Mouse (Mus musculus) mesoderm, embryonic 11.5 days (tissue): ENCODE measurements around the gene Slc12a4.
A peak's percentile ranks its signal among the peaks of the same experiment; 100 is the strongest.

Experiments
- DNase-seq: peaks from one replicate; pipeline ENCODE4 v3.0.0-alpha.2; 2012; ENCODE audit warnings: low read depth, low spot score

Slc12a4 gene

GRCm38 (mm10) chr8:105932525-105932924 lies 33.4 kb downstream of the Slc12a4 start:
- DNase-seq, result no peak

DNA sequence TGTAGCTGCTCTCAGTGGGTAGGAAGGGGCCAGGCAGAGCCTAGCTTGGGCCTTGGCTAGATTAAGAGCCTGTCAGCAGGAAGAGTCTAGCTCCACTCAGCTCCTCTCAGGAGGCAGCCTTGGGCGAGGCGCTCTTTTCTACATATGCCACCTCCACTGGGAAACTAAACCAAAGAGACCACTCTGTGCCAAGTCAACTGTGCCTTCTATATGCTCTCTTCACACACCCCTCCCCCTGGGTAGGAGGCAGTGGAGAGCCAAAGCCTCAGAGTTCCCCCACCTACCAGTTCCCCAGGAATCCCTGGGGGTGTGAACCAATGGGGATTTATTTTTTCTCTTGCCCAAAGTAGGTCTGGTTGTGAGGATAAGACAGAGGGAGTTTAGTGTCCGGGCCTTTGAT lies 34.6 kb downstream of the Slc12a4 start:
- DNase-seq, result no peak

DNA sequence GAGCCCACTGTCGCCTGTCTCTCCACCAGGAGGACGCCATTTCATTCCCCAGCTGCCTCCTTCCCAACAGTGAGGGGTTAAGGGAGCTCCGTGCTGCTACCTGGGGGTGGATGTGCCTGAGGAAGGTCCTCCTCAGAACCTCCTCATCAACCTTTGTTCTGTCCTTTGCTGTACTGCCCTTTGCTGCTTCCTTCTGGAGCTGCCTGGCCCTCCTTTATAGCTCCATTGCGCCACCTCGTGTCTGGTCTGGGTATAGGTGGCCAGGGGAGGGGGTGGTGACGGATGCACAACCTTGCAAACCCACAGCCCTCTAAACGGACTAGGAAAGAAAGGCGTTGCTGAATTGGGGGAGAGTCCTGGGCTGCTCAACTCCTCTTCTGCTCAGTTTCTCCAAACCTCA lies 35.3 kb downstream of the Slc12a4 start:
- DNase-seq, result peak; percentile 84

GRCm38 (mm10) chr8:105925123-105925522 lies 40.8 kb downstream of the Slc12a4 start:
- no peak for DNase-seq

DNA sequence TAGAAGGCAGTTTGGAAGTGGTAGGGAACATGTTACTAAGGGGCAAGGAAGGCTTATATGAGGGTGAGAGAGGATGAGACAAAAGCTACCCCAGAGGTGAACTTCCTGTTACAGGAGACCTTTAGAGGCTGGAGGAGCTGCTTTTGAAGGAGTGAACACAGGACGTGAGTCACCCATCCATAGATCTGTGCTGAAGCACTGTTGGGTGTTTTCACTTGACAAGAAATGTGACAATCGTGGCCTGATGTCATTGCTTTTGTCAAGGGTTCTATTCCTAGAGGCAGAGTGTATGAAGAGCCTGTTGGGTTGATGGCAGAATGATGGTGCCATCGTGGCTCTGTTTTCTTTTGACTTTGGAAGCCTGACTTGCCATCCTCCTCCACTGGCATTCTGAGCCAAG lies 46.5 kb downstream of the Slc12a4 start:
- no peak for DNase-seq

DNA sequence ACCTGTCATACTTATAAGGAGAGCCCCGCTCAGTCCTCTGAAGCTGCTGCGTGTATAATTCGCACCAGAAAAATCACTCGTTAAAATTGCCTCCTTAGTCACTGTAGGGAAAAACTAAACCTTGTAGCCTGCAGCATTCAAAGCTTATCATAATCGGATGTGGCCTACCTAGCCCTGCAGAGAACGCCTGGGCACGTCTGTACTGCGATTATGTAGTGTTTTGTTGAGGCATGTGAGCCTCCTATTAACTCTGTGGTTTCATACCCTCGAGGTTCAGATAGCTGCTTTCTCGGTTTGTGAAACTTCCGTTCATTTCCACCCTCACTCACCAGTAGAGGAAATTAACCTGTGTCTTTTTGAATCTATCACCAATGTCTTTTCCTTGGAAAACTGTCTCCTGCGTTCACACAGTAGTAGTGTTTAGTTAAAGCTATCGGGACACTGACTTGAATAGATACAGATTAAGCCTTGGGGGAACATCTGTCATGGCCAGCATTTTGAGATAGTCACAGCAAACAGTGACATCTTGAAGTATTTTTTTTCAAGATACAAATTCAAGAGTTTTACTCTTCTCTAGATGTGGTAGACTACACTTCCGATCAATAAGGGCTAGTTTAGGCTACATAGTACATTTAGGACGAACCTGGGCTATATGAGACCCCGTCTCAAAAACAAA lies 64.8 kb downstream of the Slc12a4 start:
- no peak for DNase-seq

- peak; percentile 97 for DNase-seq
Measured at GRCm38 (mm10) chr8:105900180-105900940, 65.5 kb downstream of the Slc12a4 start, which contains the start of gene Pskh1. Pskh1 (plus strand) TSS chr8:105900441.

GRCm38 (mm10) chr8:105897801-105898480 lies 68.0 kb downstream of the Slc12a4 start:
- no peak for DNase-seq
